Mouse (Mus musculus) limb, embryonic 10.5 days (tissue): ENCODE results near the gene Cldn2. TPM values are rescaled to one million over a fixed set of nuclear protein-coding genes. Genes with fewer than 3 reads are reported as not detected.
"Not testable (repeated sequence)": the region's sequence is repeated elsewhere in the genome, so short reads cannot be mapped to it uniquely, and the experiment has no call there.

Source experiments
- DNase-seq: peaks from one replicate; pipeline ENCODE4 v3.0.0-alpha.2; 2017; ENCODE audit warnings: low spot score
- H3K27ac ChIP-seq: fragments of 300-500 bp; sonication (generic); 2 replicates; pipeline ENCODE4 v1.5.1; 2016; ENCODE audit warnings: mild to moderate bottlenecking
- H3K27me3 ChIP-seq: fragments of 300-500 bp; sonication (generic); 2 replicates; pipeline ENCODE4 v1.6.1; 2016; ENCODE audit warnings: low read depth, mild to moderate bottlenecking; ENCODE audit not compliant: poor library complexity, severe bottlenecking
- H3K36me3 ChIP-seq: fragments of 300-500 bp; sonication (generic); 2 replicates; pipeline ENCODE4 v1.6.1; 2016; ENCODE audit warnings: mild to moderate bottlenecking, moderate library complexity
- H3K4me1 ChIP-seq: fragments of 300-500 bp; sonication (generic); 2 replicates; pipeline ENCODE4 v1.6.1; 2016
- H3K4me3 ChIP-seq: fragments of 300-500 bp; sonication (generic); 2 replicates; pipeline ENCODE4 v1.5.1; 2016; ENCODE audit warnings: mild to moderate bottlenecking, moderate library complexity
- H3K9me3 ChIP-seq: fragments of 300-500 bp; sonication (generic); replicated peaks from 2 replicates; pipeline ENCODE4 v1.6.1; 2016; ENCODE audit warnings: mild to moderate bottlenecking
- WGBS: fragments of 180-500 bp; shearing (Covaris S2); methylation state at CpG from one replicate; pipeline ENCODE4 v1.1.7; 2016; 5-methylcytosine and 5-hydroxymethylcytosine counted together
- polyA plus RNA-seq: library from polyadenylated mRNA; unstranded; fragments of >200 nt; fragmentation: Nextera tagmentation; extraction: Ambion mirVana; gene quantifications from 2 replicates; pipeline ENCODE4 v1.2.1, GENCODE M21; 2016

Cldn2 gene
- polyA plus RNA-seq: not detected in 2 replicates

- DNase-seq: no peak
- H3K4me1 ChIP-seq: no peaks in the 10 kb centered on the region
- H3K9me3 ChIP-seq: no peaks in the 10 kb centered on the region
- no peak within 1 kb of the TSS for H3K4me3 ChIP-seq
- H3K36me3 ChIP-seq: no peaks in the 10 kb centered on the region
- 76% methylated on average over 8 of the region's 8 CpGs for WGBS
- peaks cover 95% of the 10 kb centered on the region for H3K27me3 ChIP-seq
- no peak within 1 kb of the TSS for H3K27ac ChIP-seq
Observed at GRCm38 (mm10) chrX:139800406-139800878, at the start of gene Cldn2. Gene Cldn2 (plus strand): TSS chrX:139800828.

GRCm38 (mm10) chrX:139751855-139752254 lies 48.8 kb upstream of the Cldn2 start:
- Histone ChIP-seq H3K36me3 (no peaks in the 10 kb centered on the region), H3K27ac (no peak overlapping the region), H3K9me3 (no peaks in the 10 kb centered on the region), H3K4me3 (no peak overlapping the region), H3K27me3 (peaks cover 42% of the 10 kb centered on the region), H3K4me1 (no peaks in the 10 kb centered on the region)
- peak; percentile 49 for DNase-seq
- 0% methylated on average over 1 of the region's 1 CpGs for WGBS

GRCm38 (mm10) chrX:139758634-139759033 lies 42.0 kb upstream of the Cldn2 start:
- not testable (repeated sequence) for H3K9me3 ChIP-seq, H3K4me3 ChIP-seq, H3K36me3 ChIP-seq, H3K27ac ChIP-seq, DNase-seq, H3K4me1 ChIP-seq
- H3K27me3 ChIP-seq: peaks cover 33% of the 10 kb centered on the region
- WGBS: 81% methylated on average over 3 of the region's 3 CpGs

- DNase-seq: no peak
- no peaks in the 10 kb centered on the region for H3K4me1 ChIP-seq
Observed at GRCm38 (mm10) chrX:139762546-139762945, 38.1 kb upstream of the Cldn2 start.

GRCm38 (mm10) chrX:139769975-139770637 lies 30.5 kb upstream of the Cldn2 start:
- Histone ChIP-seq H3K4me1 (no peaks in the 10 kb centered on the region), H3K36me3 (no peaks in the 10 kb centered on the region), H3K9me3 (no peaks in the 10 kb centered on the region), H3K4me3 (no peak overlapping the region), H3K27ac (no peak overlapping the region), H3K27me3 (peaks cover 90% of the 10 kb centered on the region)
- 87% methylated on average over 13 of the region's 13 CpGs for WGBS
- DNase-seq: no peak

More at GRCm38 (mm10) chrX:139762546-139762945, 38.1 kb upstream of the Cldn2 start:
- H3K27ac ChIP-seq: no peak overlapping the region
- H3K36me3 ChIP-seq: no peaks in the 10 kb centered on the region
- H3K27me3 ChIP-seq: peaks cover 27% of the 10 kb centered on the region
- no peaks in the 10 kb centered on the region for H3K9me3 ChIP-seq
- 79% methylated on average over 2 of the region's 2 CpGs for WGBS
- H3K4me3 ChIP-seq: no peak overlapping the region

- no peak overlapping the region for H3K27ac ChIP-seq
- H3K4me1 ChIP-seq: no peaks in the 10 kb centered on the region
- DNase-seq: peak; percentile 64
- WGBS: 25% methylated on average over 18 of the region's 18 CpGs
- H3K27me3 ChIP-seq: peaks cover 91% of the 10 kb centered on the region
- H3K4me3 ChIP-seq: no peak overlapping the region
- H3K36me3 ChIP-seq: no peaks in the 10 kb centered on the region
- H3K9me3 ChIP-seq: no peaks in the 10 kb centered on the region
Observed at GRCm38 (mm10) chrX:139774309-139775083, 26.1 kb upstream of the Cldn2 start.

- H3K27me3 ChIP-seq: peaks cover 91% of the 10 kb centered on the region
- no peak for DNase-seq
Observed at GRCm38 (mm10) chrX:139775084-139775612, 25.5 kb upstream of the Cldn2 start.

GRCm38 (mm10) chrX:139777357-139777756 lies 23.3 kb upstream of the Cldn2 start:
- 0 out of 2 replicates have a peak, but pooled peaks cover 3% of the 10 kb centered on the region for H3K4me1 ChIP-seq
- no peaks in the 10 kb centered on the region for H3K9me3 ChIP-seq
- 27% methylated on average over 4 of the region's 4 CpGs for WGBS
- H3K27me3 ChIP-seq: peaks cover 91% of the 10 kb centered on the region
- H3K27ac ChIP-seq: no peak overlapping the region
- no peaks in the 10 kb centered on the region for H3K36me3 ChIP-seq
- no peak overlapping the region for H3K4me3 ChIP-seq
- DNase-seq: no peak

More at GRCm38 (mm10) chrX:139775084-139775612, 25.5 kb upstream of the Cldn2 start:
- H3K4me3 ChIP-seq: no peak overlapping the region
- no peaks in the 10 kb centered on the region for H3K9me3 ChIP-seq
- H3K27ac ChIP-seq: no peak overlapping the region
- H3K36me3 ChIP-seq: no peaks in the 10 kb centered on the region
- 78% methylated on average over 7 of the region's 7 CpGs for WGBS
- no peaks in the 10 kb centered on the region for H3K4me1 ChIP-seq

- no peak for DNase-seq
- Histone ChIP-seq H3K4me3 (no peak overlapping the region), H3K36me3 (no peaks in the 10 kb centered on the region), H3K27me3 (peaks cover 93% of the 10 kb centered on the region), H3K9me3 (no peaks in the 10 kb centered on the region), H3K4me1 (0 out of 2 replicates have a peak, but pooled peaks cover 3% of the 10 kb centered on the region), H3K27ac (no peak overlapping the region)
- WGBS: 67% methylated on average over 1 of the region's 1 CpGs
Observed at GRCm38 (mm10) chrX:139778886-139779285, 21.7 kb upstream of the Cldn2 start.

- H3K27me3 ChIP-seq: peaks cover 94% of the 10 kb centered on the region
- no peak for DNase-seq
Observed at GRCm38 (mm10) chrX:139779401-139779800, 21.2 kb upstream of the Cldn2 start.

GRCm38 (mm10) chrX:139780988-139781387 lies 19.6 kb upstream of the Cldn2 start:
- Histone ChIP-seq H3K36me3 (no peaks in the 10 kb centered on the region), H3K27ac (no peak overlapping the region), H3K9me3 (no peaks in the 10 kb centered on the region), H3K4me1 (0 out of 2 replicates have a peak, but pooled peaks cover 3% of the 10 kb centered on the region), H3K27me3 (peaks cover 94% of the 10 kb centered on the region), H3K4me3 (no peak overlapping the region)
- no peak for DNase-seq
- WGBS: 35% methylated on average over 3 of the region's 3 CpGs

More at GRCm38 (mm10) chrX:139779401-139779800, 21.2 kb upstream of the Cldn2 start:
- Histone ChIP-seq H3K4me3 (no peak overlapping the region), H3K4me1 (0 out of 2 replicates have a peak, but pooled peaks cover 3% of the 10 kb centered on the region), H3K9me3 (no peaks in the 10 kb centered on the region), H3K36me3 (no peaks in the 10 kb centered on the region), H3K27ac (no peak overlapping the region)
- WGBS: 93% methylated on average over 5 of the region's 5 CpGs

- WGBS: 70% methylated on average over 4 of the region's 4 CpGs
- no peaks in the 10 kb centered on the region for H3K9me3 ChIP-seq
- no peak for DNase-seq
- no peak overlapping the region for H3K4me3 ChIP-seq
- no peaks in the 10 kb centered on the region for H3K36me3 ChIP-seq
- peaks cover 94% of the 10 kb centered on the region for H3K27me3 ChIP-seq
- 0 out of 2 replicates have a peak, but pooled peaks cover 3% of the 10 kb centered on the region for H3K4me1 ChIP-seq
- no peak overlapping the region for H3K27ac ChIP-seq
Observed at GRCm38 (mm10) chrX:139781563-139781962, 19.1 kb upstream of the Cldn2 start.
